Mouse (Mus musculus): ENCODE results near the gene Tmem132c. TPM values are rescaled to one million over a fixed set of nuclear protein-coding genes. Genes with fewer than 3 reads are reported as not detected.

The Tmem132c gene
- polyA plus RNA-seq, 1 experiment: 0.06 TPM

DNA sequence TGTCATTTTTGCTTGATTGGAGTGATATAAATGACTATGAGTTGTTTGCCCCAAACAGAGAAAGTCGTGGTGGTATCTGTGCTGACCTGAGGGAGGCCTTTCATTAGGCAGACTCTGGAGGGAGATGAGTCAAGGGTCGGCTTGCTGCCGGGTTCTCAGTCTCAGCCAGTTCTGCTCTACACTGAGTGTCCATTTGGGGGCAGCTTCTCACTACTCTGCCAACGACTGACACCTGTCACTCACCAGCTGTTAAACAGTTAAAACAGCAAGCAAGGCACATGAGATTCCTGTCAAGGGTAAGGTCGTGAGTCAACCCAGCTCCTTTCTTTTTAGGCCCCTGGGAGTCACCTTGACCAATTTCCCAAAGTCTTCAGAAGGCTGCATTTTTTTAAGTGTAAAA lies 350.8 kb downstream of the Tmem132c start:
- H3ac ChIP-seq (ENCODE audit: control insufficient read depth, insufficient read length, low read depth): no peak overlapping the region
- no peak for TF ChIP-seq MAX (IDR thresholded peaks at IDR 0.05)
- TF ChIP-seq MYOG (IDR thresholded peaks at IDR 0.05; ENCODE audit: control insufficient read depth, extremely low read depth, insufficient read length): no peak
- TF ChIP-seq CEBPB (IDR thresholded peaks at IDR 0.05; ENCODE audit: low read depth): no peak
- no peak for TF ChIP-seq FOSL1 (IDR thresholded peaks at IDR 0.05; ENCODE audit: insufficient read depth, low read length, poor library complexity, severe bottlenecking)
- no peak for TF ChIP-seq USF1 (IDR thresholded peaks at IDR 0.05; ENCODE audit: low read depth)
- no peak for TF ChIP-seq CTCF (IDR thresholded peaks at IDR 0.05; ENCODE audit: control insufficient read depth, insufficient read depth, insufficient read length)
- no peak for TF ChIP-seq MYOD1 (IDR thresholded peaks at IDR 0.05; ENCODE audit: control insufficient read depth, insufficient read length, low read depth)
- no peaks in the 10 kb centered on the region for H3K27me3 ChIP-seq (ENCODE audit: control insufficient read depth, insufficient read depth, insufficient read length)
- peaks cover 50% of the 10 kb centered on the region for H3K36me3 ChIP-seq (ENCODE audit: control insufficient read depth, insufficient read depth)
- H3K79me3 ChIP-seq (ENCODE audit: low read depth): no peaks in the 10 kb centered on the region
- no peak overlapping the region for H3K4me3 ChIP-seq (ENCODE audit: insufficient read depth, poor library complexity, severe bottlenecking)
- no peaks in the 10 kb centered on the region for H3K79me2 ChIP-seq (ENCODE audit: control insufficient read depth, insufficient read depth)

DNA sequence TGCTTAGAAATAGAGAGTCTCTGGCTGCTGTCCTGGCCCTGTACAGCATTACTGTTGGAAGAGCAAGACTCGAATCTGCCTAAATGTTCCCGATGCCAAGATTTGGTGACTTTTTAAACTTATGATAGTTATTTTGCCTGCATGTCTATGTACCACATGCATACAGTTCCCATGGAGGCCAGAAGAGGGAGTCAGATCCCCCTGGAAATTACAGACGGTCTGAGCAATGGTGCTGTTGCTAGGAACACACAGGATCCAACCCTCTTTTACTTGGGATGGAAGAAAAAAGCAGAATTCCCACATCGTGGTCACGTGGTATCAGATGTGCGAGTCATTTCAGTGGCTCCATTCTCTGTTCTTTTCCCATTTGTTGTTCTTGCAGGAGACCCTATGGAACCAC lies 351.2 kb downstream of the Tmem132c start:
- Histone ChIP-seq H3K79me3 (ENCODE audit: low read depth) (no peaks in the 10 kb centered on the region), H3K27me3 (ENCODE audit: control insufficient read depth, insufficient read depth, insufficient read length) (no peaks in the 10 kb centered on the region), H3K79me2 (ENCODE audit: control insufficient read depth, insufficient read depth) (no peaks in the 10 kb centered on the region), H3K36me3 (ENCODE audit: control insufficient read depth, insufficient read depth) (peaks cover 54% of the 10 kb centered on the region), H3ac (ENCODE audit: control insufficient read depth, insufficient read length, low read depth) (no peak overlapping the region), H3K4me3 (ENCODE audit: insufficient read depth, poor library complexity, severe bottlenecking) (no peak overlapping the region)
- TF ChIP-seq MYOD1 (IDR thresholded peaks at IDR 0.05; ENCODE audit: control insufficient read depth, insufficient read length, low read depth): no peak
- no peak for TF ChIP-seq MYOG (IDR thresholded peaks at IDR 0.05; ENCODE audit: control insufficient read depth, extremely low read depth, insufficient read length)
- TF ChIP-seq USF1 (IDR thresholded peaks at IDR 0.05; ENCODE audit: low read depth): no peak
- TF ChIP-seq FOSL1 (IDR thresholded peaks at IDR 0.05; ENCODE audit: insufficient read depth, low read length, poor library complexity, severe bottlenecking): no peak

DNA sequence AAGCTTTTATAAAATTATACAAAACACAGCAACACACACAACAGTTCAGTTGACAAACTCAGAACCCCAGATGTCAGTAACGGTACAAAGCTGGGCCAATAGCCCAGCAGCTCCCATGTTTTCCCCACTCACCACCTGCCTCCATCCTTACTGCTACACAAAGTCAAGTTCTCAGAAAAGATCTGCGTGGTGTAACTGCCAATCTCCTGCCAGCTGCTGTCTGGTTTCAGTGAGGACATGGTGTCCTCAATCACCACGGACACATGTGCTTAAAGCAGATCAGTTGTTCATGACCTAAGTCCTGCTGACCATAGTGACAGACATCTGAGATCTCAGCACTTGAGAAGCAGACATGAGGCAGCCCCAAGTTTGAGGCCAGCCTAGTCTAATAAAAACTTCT lies 354.1 kb downstream of the Tmem132c start:
- Histone ChIP-seq H3K4me3 (ENCODE audit: insufficient read depth, poor library complexity, severe bottlenecking) (no peak overlapping the region), H3K27me3 (ENCODE audit: control insufficient read depth, insufficient read depth, insufficient read length) (no peaks in the 10 kb centered on the region), H3K36me3 (ENCODE audit: control insufficient read depth, insufficient read depth) (peaks cover 74% of the 10 kb centered on the region), H3K79me3 (ENCODE audit: low read depth) (no peaks in the 10 kb centered on the region), H3ac (ENCODE audit: control insufficient read depth, insufficient read length, low read depth) (no peak overlapping the region), H3K79me2 (ENCODE audit: control insufficient read depth, insufficient read depth) (no peaks in the 10 kb centered on the region)
- TF ChIP-seq MAX (IDR thresholded peaks at IDR 0.05) (no peak), MYOG (IDR thresholded peaks at IDR 0.05; ENCODE audit: control insufficient read depth, extremely low read depth, insufficient read length) (no peak), MYOD1 (IDR thresholded peaks at IDR 0.05; ENCODE audit: control insufficient read depth, insufficient read length, low read depth) (no peak), USF1 (IDR thresholded peaks at IDR 0.05; ENCODE audit: low read depth) (no peak), CTCF (IDR thresholded peaks at IDR 0.05; ENCODE audit: control insufficient read depth, insufficient read depth, insufficient read length) (no peak), CEBPB (IDR thresholded peaks at IDR 0.05; ENCODE audit: low read depth) (no peak), FOSL1 (IDR thresholded peaks at IDR 0.05; ENCODE audit: insufficient read depth, low read length, poor library complexity, severe bottlenecking) (no peak)

DNA sequence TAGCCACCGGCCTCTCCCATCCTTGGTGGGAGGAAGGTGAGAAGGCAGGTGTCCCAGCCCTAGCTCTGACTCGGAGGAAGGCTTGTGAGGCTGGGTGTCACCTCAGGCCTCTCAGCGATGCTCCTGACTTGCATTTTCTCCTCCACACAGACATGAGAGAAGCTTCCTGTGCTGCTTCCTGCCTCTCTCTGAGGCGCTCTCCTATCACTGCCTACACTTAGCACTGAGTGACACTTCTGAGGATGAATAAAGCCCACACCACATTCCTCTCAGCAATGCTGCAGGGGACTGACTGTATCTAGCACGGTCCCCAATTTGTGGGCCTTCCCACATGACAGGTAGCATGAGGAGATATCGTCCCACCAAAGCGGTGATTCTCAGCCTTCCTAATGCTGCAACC lies 355.3 kb downstream of the Tmem132c start:
- Histone ChIP-seq H3ac (ENCODE audit: control insufficient read depth, insufficient read length, low read depth) (no peak overlapping the region), H3K27me3 (ENCODE audit: control insufficient read depth, insufficient read depth, insufficient read length) (no peaks in the 10 kb centered on the region), H3K79me2 (ENCODE audit: control insufficient read depth, insufficient read depth) (no peaks in the 10 kb centered on the region), H3K36me3 (ENCODE audit: control insufficient read depth, insufficient read depth) (peaks cover 77% of the 10 kb centered on the region), H3K79me3 (ENCODE audit: low read depth) (no peaks in the 10 kb centered on the region), H3K4me3 (ENCODE audit: insufficient read depth, poor library complexity, severe bottlenecking) (no peak overlapping the region)
- no peak for TF ChIP-seq MAX (IDR thresholded peaks at IDR 0.05)
- no peak for TF ChIP-seq MYOG (IDR thresholded peaks at IDR 0.05; ENCODE audit: control insufficient read depth, extremely low read depth, insufficient read length)
- no peak for TF ChIP-seq USF1 (IDR thresholded peaks at IDR 0.05; ENCODE audit: low read depth)
- no peak for TF ChIP-seq CTCF (IDR thresholded peaks at IDR 0.05; ENCODE audit: control insufficient read depth, insufficient read depth, insufficient read length)
- no peak for TF ChIP-seq MYOD1 (IDR thresholded peaks at IDR 0.05; ENCODE audit: control insufficient read depth, insufficient read length, low read depth)
- TF ChIP-seq FOSL1 (IDR thresholded peaks at IDR 0.05; ENCODE audit: insufficient read depth, low read length, poor library complexity, severe bottlenecking): no peak
- no peak for TF ChIP-seq CEBPB (IDR thresholded peaks at IDR 0.05; ENCODE audit: low read depth)

DNA sequence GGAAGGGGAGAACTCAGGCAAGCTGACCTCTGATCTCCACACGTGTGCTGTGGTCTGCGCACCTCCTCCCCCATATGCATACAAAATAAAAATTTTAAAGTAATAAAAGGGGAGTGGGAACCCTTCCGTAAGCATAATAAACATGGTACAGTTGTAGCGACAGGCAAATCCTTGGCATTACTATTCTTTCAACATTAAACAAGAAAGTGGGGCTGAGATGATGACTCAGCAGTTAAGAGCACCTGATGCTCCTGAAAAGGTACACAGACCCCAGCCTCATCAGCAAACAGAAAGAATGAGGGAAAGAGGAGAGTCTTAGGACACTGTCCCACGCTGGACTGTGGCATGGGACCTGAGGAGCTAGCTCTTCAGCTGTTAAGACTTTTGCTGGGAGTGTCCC lies 361.4 kb downstream of the Tmem132c start:
- peaks cover 10% of the 10 kb centered on the region for H3K79me3 ChIP-seq (ENCODE audit: low read depth)
- no peak overlapping the region for H3K4me3 ChIP-seq (ENCODE audit: insufficient read depth, poor library complexity, severe bottlenecking)
- peaks cover 26% of the 10 kb centered on the region for H3K79me2 ChIP-seq (ENCODE audit: control insufficient read depth, insufficient read depth)
- no peak for TF ChIP-seq FOSL1 (IDR thresholded peaks at IDR 0.05; ENCODE audit: insufficient read depth, low read length, poor library complexity, severe bottlenecking)
- TF ChIP-seq USF1 (IDR thresholded peaks at IDR 0.05; ENCODE audit: low read depth): no peak
- TF ChIP-seq CTCF (IDR thresholded peaks at IDR 0.05; ENCODE audit: control insufficient read depth, insufficient read depth, insufficient read length): no peak
- no peak for TF ChIP-seq MYOG (IDR thresholded peaks at IDR 0.05; ENCODE audit: control insufficient read depth, extremely low read depth, insufficient read length)
- TF ChIP-seq CEBPB (IDR thresholded peaks at IDR 0.05; ENCODE audit: low read depth): no peak
- no peak for TF ChIP-seq MAX (IDR thresholded peaks at IDR 0.05)
- TF ChIP-seq MYOD1 (IDR thresholded peaks at IDR 0.05; ENCODE audit: control insufficient read depth, insufficient read length, low read depth): no peak
- no peaks in the 10 kb centered on the region for H3K27me3 ChIP-seq (ENCODE audit: control insufficient read depth, insufficient read depth, insufficient read length)
- H3ac ChIP-seq (ENCODE audit: control insufficient read depth, insufficient read length, low read depth): no peak overlapping the region
- peaks cover 60% of the 10 kb centered on the region for H3K36me3 ChIP-seq (ENCODE audit: control insufficient read depth, insufficient read depth)

DNA sequence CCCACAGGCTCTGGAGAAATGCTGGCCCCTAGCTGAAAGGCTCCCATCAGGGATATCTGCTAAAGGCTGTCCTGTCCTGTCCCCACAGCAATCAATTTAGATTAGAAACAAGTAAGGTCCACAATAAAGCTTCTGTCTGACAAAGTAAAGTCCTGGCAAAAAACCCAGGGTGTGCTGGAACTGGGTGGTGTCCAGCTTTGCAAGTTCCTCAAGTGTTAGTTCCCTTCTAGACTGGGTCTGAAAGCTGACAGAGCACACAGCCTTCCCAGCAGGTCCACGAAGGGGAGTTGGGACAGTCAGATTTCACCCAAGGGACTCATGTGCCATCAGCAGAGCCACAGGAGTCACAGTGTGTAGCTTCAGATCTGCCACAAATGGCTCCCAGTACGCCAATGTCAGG lies 365.9 kb downstream of the Tmem132c start:
- Histone ChIP-seq H3K79me2 (ENCODE audit: control insufficient read depth, insufficient read depth) (peaks cover 72% of the 10 kb centered on the region), H3K36me3 (ENCODE audit: control insufficient read depth, insufficient read depth) (peaks cover 41% of the 10 kb centered on the region), H3K79me3 (ENCODE audit: low read depth) (peaks cover 45% of the 10 kb centered on the region), H3K4me3 (ENCODE audit: insufficient read depth, poor library complexity, severe bottlenecking) (no peak overlapping the region), H3ac (ENCODE audit: control insufficient read depth, insufficient read length, low read depth) (no peak overlapping the region), H3K27me3 (ENCODE audit: control insufficient read depth, insufficient read depth, insufficient read length) (no peaks in the 10 kb centered on the region)
- TF ChIP-seq MAX (IDR thresholded peaks at IDR 0.05): no peak
